Mouse (Mus musculus) stomach, embryonic 14.5 days (tissue): Measurements from ENCODE around the gene Erbb2. TPM values are rescaled to one million over a fixed set of nuclear protein-coding genes. Genes with fewer than 3 reads are reported as not detected.

Experiments used
- ATAC-seq: fragments of 200-750 bp; cut with Nextera tagmentation; 2 replicates; pipeline ENCODE4 v1.8.0; 2017; ENCODE audit warnings: low read depth, moderate TSS enrichment; ENCODE audit not compliant: insufficient number of reproducible peaks, insufficient read depth, low FRiP score
- H3K27ac ChIP-seq: fragments of 300-500 bp; sonication (generic); 2 replicates; pipeline ENCODE4 v1.5.1; 2014; ENCODE audit warnings: mild to moderate bottlenecking, low read length, moderate library complexity, mixed read lengths
- H3K27me3 ChIP-seq: fragments of 300-500 bp; sonication (generic); 2 replicates; pipeline ENCODE4 v1.6.1; 2014; ENCODE audit warnings: low read length, control low read depth, mixed read lengths; ENCODE audit not compliant: control insufficient read depth, insufficient read depth
- H3K36me3 ChIP-seq: fragments of 300-500 bp; sonication (generic); 2 replicates; pipeline ENCODE4 v1.6.1; 2014; ENCODE audit warnings: mild to moderate bottlenecking, control low read depth, low read length, moderate library complexity, mixed read lengths; ENCODE audit not compliant: control insufficient read depth, insufficient read depth
- H3K4me1 ChIP-seq: fragments of 300-500 bp; sonication (generic); 2 replicates; pipeline ENCODE4 v1.6.1; 2014; ENCODE audit warnings: low read length, control low read depth, mixed read lengths; ENCODE audit not compliant: control insufficient read depth, insufficient read depth
- H3K4me2 ChIP-seq: fragments of 300-500 bp; sonication (generic); replicated peaks from 2 replicates; pipeline ENCODE4 v1.6.1; 2014; ENCODE audit warnings: low read depth, low read length, control low read depth
- H3K4me3 ChIP-seq: fragments of 300-500 bp; sonication (generic); 2 replicates; pipeline ENCODE4 v1.5.1; 2014; ENCODE audit warnings: low read depth, low read length, control low read depth
- H3K9ac ChIP-seq: fragments of 300-500 bp; sonication (generic); replicated peaks from 2 replicates; pipeline ENCODE4 v1.6.1; 2014; ENCODE audit warnings: low read depth, mild to moderate bottlenecking, control low read depth, low read length, moderate library complexity, mixed read lengths
- H3K9me3 ChIP-seq: fragments of 300-500 bp; sonication (generic); 2 replicates; pipeline ENCODE4 v1.6.1; 2016; ENCODE audit warnings: low read depth, low read length, control low read depth; ENCODE audit not compliant: control insufficient read depth
- WGBS: fragments of 180-500 bp; shearing (Covaris S2); extraction: QIAGEN DNeasy Blood & Tissue Kit; methylation state at CpG from one replicate; pipeline ENCODE4 v1.1.7; 2014; 5-methylcytosine and 5-hydroxymethylcytosine counted together
- polyA plus RNA-seq: library from polyadenylated mRNA; unstranded; fragments of >200 nt; fragmentation: Nextera tagmentation; extraction: Ambion mirVana; gene quantifications from 2 replicates; pipeline ENCODE4 v1.2.1, GENCODE M21; 2014

Erbb2 gene
- polyA plus RNA-seq, 1 experiment from 2014 or later, result 48.0 TPM

DNA sequence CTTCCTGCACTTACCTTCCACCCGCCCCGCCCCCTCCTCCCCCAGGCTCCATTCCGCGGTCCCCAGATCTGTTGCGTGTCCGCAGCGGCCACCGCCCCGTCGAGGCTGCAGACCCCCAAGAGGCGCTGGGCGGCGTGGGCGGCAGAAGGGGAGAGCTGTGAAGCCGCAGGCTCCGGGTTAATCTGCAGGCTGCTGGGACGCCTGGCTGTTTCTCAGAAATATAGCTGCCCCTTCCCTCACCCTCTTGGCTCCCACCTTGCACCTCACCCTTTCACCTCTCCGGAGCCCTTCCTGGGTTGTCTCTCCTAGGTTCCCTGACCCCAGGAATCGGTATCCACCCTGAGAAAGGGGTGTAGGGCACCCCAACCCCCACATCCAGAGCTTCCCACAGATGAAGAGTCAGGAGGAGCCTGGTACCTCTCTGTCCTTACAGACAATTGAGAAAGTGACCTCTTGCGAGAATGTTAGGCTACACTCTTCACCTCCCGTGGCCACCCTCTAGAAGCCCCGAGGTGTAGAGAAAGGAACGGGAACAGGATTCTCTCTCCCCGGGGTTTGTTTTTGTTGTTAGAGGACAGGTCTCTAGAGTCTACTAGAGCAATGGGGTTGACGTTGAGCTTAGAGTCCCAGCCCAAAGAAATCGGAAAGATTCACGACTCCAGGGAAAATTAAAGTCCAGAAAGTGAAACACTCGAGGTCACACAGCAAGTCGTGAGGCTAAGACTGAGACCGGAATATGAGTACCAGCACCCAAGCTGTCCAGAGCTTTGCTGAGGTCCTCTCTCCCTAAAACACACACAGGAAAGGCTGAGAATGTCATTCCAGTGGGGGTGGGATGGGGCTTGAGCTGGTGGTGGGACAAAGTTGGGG is 46.1 kb downstream of the Erbb2 start:
- Histone ChIP-seq H3K36me3 (no peaks in the 10 kb centered on the region), H3K4me1 (0 out of 2 replicates have a peak, but pooled peaks cover 6% of the 10 kb centered on the region), H3K4me3 (peak overlapping the region; percentile 39), H3K27ac (no peak overlapping the region), H3K9me3 (no peaks in the 10 kb centered on the region), H3K4me2 (peak overlapping the region; percentile 65), H3K27me3 (peaks cover 16% of the 10 kb centered on the region; the same call in 1 of the 2 replicates), H3K9ac (peak overlapping the region; percentile 25; the same call in 1 of the 2 replicates)
- no peak; the same call in 1 of the 2 replicates for ATAC-seq
- WGBS, result 3% methylated on average over 30 of the region's 30 CpGs

DNA sequence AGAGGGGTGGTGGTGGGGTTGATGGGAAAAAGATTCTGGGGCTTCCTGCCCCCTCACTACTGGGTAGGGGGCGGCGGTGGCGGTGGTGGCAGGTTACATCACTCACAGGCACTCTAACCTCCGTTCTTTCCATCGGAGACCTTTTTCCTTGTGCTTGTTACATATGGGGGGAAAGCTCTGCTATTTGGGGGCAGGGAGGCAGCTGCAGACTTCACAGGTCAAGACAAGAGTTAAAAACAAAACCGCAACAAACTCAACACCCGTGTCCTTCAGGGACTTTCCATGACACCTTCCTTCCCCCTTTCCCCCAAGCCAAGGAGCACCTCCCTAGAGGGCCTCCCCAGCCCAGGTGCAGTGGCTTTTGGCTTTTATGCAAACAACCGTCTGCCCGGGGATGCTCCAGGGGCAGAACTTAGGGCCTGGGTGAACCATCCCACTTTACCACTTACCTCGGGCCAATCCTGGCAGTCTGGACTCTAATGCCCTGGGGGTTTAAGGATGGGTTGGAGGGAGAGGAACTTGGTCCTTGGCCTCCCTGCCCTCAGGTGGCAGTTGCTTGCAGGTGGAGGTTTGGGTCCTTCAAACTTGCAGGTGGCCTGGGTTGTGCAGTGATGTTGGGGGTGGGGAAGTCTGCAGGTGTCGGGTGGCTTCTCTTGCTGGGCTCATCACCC is 46.9 kb downstream of the Erbb2 start:
- 20% methylated on average over 11 of the region's 11 CpGs for WGBS
- Histone ChIP-seq H3K27me3 (peaks cover 16% of the 10 kb centered on the region; the same call in 1 of the 2 replicates), H3K4me2 (no peak overlapping the region), H3K9me3 (no peaks in the 10 kb centered on the region), H3K4me1 (0 out of 2 replicates have a peak, but pooled peaks cover 6% of the 10 kb centered on the region), H3K9ac (no peak overlapping the region), H3K36me3 (no peaks in the 10 kb centered on the region), H3K4me3 (no peak overlapping the region), H3K27ac (no peak overlapping the region)
- no peak for ATAC-seq

- H3K4me3 ChIP-seq, result no peak overlapping the region
- H3K36me3 ChIP-seq, result no peaks in the 10 kb centered on the region
- no peak overlapping the region for H3K4me2 ChIP-seq
- ATAC-seq, result no peak
- 0 out of 2 replicates have a peak, but pooled peaks cover 6% of the 10 kb centered on the region for H3K4me1 ChIP-seq
- H3K9me3 ChIP-seq, result no peaks in the 10 kb centered on the region
- WGBS, result 83% methylated on average over 9 of the region's 9 CpGs
- H3K27me3 ChIP-seq, result peaks cover 16% of the 10 kb centered on the region; the same call in 1 of the 2 replicates
- H3K27ac ChIP-seq, result no peak overlapping the region
- no peak overlapping the region for H3K9ac ChIP-seq
Measured at GRCm38 (mm10) chr11:98459860-98460259, 47.6 kb downstream of the Erbb2 start.

DNA sequence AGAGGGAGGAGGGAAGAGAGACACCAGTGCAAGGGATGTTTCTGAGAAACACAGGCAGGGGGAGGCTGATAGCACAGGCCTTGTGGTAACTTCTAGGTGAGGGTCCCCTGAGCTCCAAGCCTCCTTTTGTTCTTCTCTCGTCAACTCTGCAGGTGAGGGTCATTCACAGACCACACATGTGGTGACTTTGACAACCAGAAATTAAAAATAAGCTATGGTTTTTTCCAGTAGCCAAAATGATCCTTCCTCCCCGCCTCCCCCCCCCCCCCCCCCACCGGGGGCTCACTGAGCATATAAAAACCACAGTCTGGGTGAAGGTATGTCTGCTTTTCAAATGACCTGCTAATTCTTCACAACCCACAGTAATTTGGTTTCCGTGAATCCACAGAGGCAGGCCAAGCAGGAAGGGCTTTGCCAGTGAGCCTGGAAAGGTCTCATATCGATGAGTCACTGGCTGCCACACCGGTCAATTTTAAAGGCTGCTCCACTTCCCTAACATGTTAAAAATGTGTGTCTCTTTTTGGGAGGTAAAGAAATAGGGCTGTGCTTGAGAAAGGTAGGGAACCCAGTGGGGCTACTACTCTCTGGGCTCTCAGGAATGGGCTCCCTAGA is 48.9 kb downstream of the Erbb2 start:
- H3K27ac ChIP-seq, result no peak overlapping the region
- ATAC-seq, result no peak

GRCm38 (mm10) chr11:98462255-98462654 is 50.0 kb downstream of the Erbb2 start:
- Histone ChIP-seq H3K4me3 (no peak overlapping the region), H3K4me1 (0 out of 2 replicates have a peak, but pooled peaks cover 2% of the 10 kb centered on the region), H3K36me3 (no peaks in the 10 kb centered on the region), H3K27me3 (peaks cover 16% of the 10 kb centered on the region; the same call in 1 of the 2 replicates), H3K4me2 (no peak overlapping the region), H3K9me3 (no peaks in the 10 kb centered on the region), H3K27ac (no peak overlapping the region), H3K9ac (no peak overlapping the region)
- ATAC-seq, result no peak
- 91% methylated on average over 6 of the region's 6 CpGs for WGBS

More for the DNA sequence above, 48.9 kb downstream of the Erbb2 start:
- Histone ChIP-seq H3K4me1 (0 out of 2 replicates have a peak, but pooled peaks cover 6% of the 10 kb centered on the region), H3K9ac (no peak overlapping the region), H3K9me3 (no peaks in the 10 kb centered on the region), H3K4me2 (no peak overlapping the region), H3K36me3 (no peaks in the 10 kb centered on the region), H3K4me3 (no peak overlapping the region), H3K27me3 (peaks cover 16% of the 10 kb centered on the region; the same call in 1 of the 2 replicates)
- 45% methylated on average over 6 of the region's 6 CpGs for WGBS

- ATAC-seq, result no peak
Measured at GRCm38 (mm10) chr11:98463911-98464310, 51.6 kb downstream of the Erbb2 start.

DNA sequence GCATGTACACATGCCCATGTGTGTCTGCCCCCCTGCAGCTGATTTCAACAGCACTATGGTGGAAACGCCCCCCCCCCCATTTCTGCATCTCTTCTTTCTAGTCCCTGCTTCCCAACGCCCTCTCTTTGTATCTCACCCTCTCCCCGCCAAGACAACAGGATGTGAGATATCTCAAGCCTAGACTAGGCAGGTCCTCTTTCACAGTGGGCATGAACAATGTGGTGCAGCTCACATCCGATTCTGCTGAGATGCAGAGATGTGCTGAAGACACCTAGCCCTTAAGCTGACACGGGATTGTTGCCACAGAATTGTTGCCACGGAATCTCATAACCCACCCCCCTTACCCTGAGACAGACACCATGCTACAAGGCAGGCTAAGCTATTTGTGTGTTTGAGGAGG is 52.2 kb downstream of the Erbb2 start:
- no peak overlapping the region for H3K27ac ChIP-seq
- 78% methylated on average over 6 of the region's 6 CpGs for WGBS
- ATAC-seq, result no peak
- H3K9me3 ChIP-seq, result no peaks in the 10 kb centered on the region
- H3K4me1 ChIP-seq, result no peaks in the 10 kb centered on the region
- H3K27me3 ChIP-seq, result 0 out of 2 replicates have a peak, but pooled peaks cover under 1% of the 10 kb centered on the region
- H3K9ac ChIP-seq, result no peak overlapping the region
- no peak overlapping the region for H3K4me2 ChIP-seq
- H3K36me3 ChIP-seq, result no peaks in the 10 kb centered on the region
- no peak overlapping the region for H3K4me3 ChIP-seq

More at GRCm38 (mm10) chr11:98463911-98464310, 51.6 kb downstream of the Erbb2 start:
- Histone ChIP-seq H3K9me3 (no peaks in the 10 kb centered on the region), H3K4me1 (no peaks in the 10 kb centered on the region), H3K4me2 (no peak overlapping the region), H3K9ac (no peak overlapping the region), H3K27me3 (peaks cover 7% of the 10 kb centered on the region; the same call in 1 of the 2 replicates), H3K4me3 (no peak overlapping the region), H3K36me3 (no peaks in the 10 kb centered on the region), H3K27ac (no peak overlapping the region)
- 88% methylated on average over 9 of the region's 9 CpGs for WGBS
